Mouse (Mus musculus) ES-Bruce4 (cell line): ENCODE results near the gene Aldh8a1. TPM values are rescaled to one million over a fixed set of nuclear protein-coding genes. Genes with fewer than 3 reads are reported as not detected.

Experiments
- H3K27ac ChIP-seq: 2 replicates; pipeline ENCODE4 v1.5.1; 2012; ENCODE audit warnings: low read length, inconsistent platforms; ENCODE audit not compliant: insufficient read depth
- H3K27me3 ChIP-seq: 2 replicates; pipeline ENCODE4 v1.6.1; 2012; ENCODE audit warnings: mild to moderate bottlenecking, low read length, inconsistent platforms; ENCODE audit not compliant: control insufficient read depth, poor library complexity, insufficient read depth, severe bottlenecking
- H3K36me3 ChIP-seq: 2 replicates; pipeline ENCODE4 v1.6.1; 2012; ENCODE audit warnings: inconsistent platforms, mild to moderate bottlenecking, low read length, moderate library complexity; ENCODE audit not compliant: control insufficient read depth, poor library complexity, insufficient read depth, severe bottlenecking
- H3K4me1 ChIP-seq: one replicate; pipeline ENCODE4 v1.8.1; 2011; ENCODE audit warnings: low read length; ENCODE audit not compliant: control insufficient read depth, insufficient read depth
- H3K4me3 ChIP-seq: 2 replicates; pipeline ENCODE4 v1.5.1; 2011; ENCODE audit warnings: low read depth, mild to moderate bottlenecking, low read length
- H3K9ac ChIP-seq: 2 replicates; pipeline ENCODE4 v1.6.1; 2012; ENCODE audit warnings: low read depth, mild to moderate bottlenecking, inconsistent platforms; ENCODE audit not compliant: poor library complexity, severe bottlenecking
- H3K9me3 ChIP-seq: replicated peaks from 2 replicates; pipeline ENCODE4 v1.6.1; 2012; ENCODE audit warnings: mild to moderate bottlenecking, low read length, inconsistent platforms; ENCODE audit not compliant: control insufficient read depth, poor library complexity, insufficient read depth, severe bottlenecking
- CTCF ChIP-seq: IDR thresholded peaks from one replicate; pipeline ENCODE4 v1.8.1; 2011; ENCODE audit warnings: low read depth, low read length
- EP300 ChIP-seq: IDR thresholded peaks from 2 replicates; pipeline ENCODE4 v1.6.1; 2011; ENCODE audit warnings: low read depth, low read length; ENCODE audit not compliant: insufficient read depth
- POLR2A ChIP-seq: IDR thresholded peaks from one replicate; pipeline ENCODE4 v1.8.1; 2011; ENCODE audit warnings: low read length; ENCODE audit not compliant: insufficient read depth
- polyA plus RNA-seq: library from polyadenylated mRNA; stranded (reverse); fragments of >200 nt; gene quantifications from 2 replicates; pipeline ENCODE4 v1.2.4, GENCODE M21; 2011; ENCODE audit warnings: low read depth; ENCODE audit not compliant: missing spikeins, insufficient read depth, insufficient read length

Gene Aldh8a1
- polyA plus RNA-seq, 1 experiment, result not detected

DNA sequence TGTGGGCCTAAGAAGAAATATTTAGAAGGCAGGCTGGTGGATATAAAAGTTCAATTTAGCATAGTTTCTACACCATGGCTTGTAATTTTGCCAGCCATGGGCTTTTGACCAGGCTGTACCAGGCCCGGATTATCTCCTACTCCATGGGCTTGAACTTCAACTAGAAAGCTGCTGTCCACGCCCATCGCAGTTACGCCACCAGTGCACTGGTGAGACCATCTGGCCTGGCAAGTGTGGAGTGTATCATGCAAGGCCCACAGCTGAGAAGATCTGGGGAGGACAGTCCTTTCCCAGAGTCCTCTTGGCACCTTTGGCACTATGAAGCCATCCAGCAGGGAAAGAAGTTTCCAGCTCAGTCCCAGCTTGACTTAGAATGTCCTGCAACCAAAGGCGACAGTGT is 39.1 kb downstream of the Aldh8a1 start:
- Histone ChIP-seq H3K9me3 (no peaks in the 10 kb centered on the region), H3K27ac (no peak overlapping the region), H3K4me1 (no peaks in the 10 kb centered on the region), H3K9ac (no peak overlapping the region), H3K4me3 (no peak overlapping the region), H3K27me3 (no peaks in the 10 kb centered on the region), H3K36me3 (no peaks in the 10 kb centered on the region)
- TF ChIP-seq CTCF, result no peak
- no peak for TF ChIP-seq POLR2A
- no peak for TF ChIP-seq EP300

DNA sequence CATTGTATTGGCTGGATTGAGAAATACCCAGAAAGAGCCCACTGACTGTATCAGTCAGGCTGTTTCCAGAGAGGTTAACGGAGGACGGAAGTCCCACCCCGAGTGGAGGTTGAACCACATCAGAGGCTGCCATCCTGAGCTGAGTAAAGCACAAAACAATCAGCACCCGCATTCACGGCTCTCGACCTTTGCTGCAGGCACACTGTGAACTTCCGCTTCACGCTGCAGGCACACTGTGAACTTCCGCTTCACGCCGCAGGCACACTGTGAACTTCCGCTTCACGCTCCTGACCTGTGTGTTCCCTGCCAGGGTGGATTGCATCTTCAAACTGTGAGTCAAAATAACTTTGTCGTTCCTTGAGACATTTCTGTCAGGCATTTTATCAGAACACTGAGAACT is 42.1 kb downstream of the Aldh8a1 start:
- Histone ChIP-seq H3K27ac (no peak overlapping the region), H3K36me3 (no peaks in the 10 kb centered on the region), H3K4me3 (no peak overlapping the region), H3K9me3 (no peaks in the 10 kb centered on the region), H3K9ac (no peak overlapping the region), H3K27me3 (no peaks in the 10 kb centered on the region), H3K4me1 (no peaks in the 10 kb centered on the region)
- TF ChIP-seq EP300 (no peak), POLR2A (no peak), CTCF (no peak)

DNA sequence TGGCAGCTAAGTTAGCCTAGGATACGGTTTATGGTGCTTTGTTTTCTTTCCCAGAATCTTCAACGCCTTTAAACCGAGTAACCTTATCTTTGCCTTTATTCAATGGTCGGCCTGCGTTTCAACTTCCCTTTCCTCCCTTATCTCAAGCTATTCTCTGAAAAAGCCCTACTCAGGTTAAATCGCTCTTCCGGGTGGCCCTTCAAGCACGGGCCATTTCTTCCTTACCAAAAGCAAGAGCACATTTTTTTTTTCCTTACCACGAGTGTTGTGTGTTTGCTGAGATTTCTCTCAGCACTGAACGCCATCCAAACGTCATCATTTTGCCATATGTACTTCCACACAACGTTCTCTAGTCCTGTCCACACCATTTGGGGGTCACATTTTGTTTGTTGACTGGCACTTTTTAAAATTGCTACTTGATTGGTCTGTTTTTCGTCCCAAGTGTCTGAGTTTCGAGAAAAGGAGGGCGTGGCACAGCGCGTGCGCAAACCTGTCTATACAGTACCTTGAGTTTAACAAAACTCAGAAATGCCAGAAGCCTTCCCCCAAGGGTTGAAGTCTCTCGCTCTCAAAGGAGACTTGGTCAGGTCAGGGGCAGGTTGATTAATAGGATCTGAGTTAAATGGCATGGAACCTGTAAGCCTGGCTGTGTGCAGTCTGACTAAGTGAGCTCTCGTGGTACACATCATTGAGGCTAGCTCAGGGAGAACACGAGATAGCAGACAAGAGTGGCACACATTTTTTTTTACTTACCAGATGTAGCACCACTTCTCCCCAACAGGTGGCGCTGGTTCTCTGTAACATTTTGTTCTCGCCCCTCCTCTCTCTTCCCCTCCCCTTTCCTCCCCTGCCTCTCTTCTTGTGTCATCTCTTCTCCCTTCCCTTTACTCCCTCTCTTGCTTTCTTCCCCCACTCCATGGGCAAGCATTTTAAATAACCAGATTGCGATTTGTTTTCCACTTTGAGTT is 43.6 kb downstream of the Aldh8a1 start:
- no peaks in the 10 kb centered on the region for H3K27me3 ChIP-seq
- no peaks in the 10 kb centered on the region for H3K9me3 ChIP-seq
- H3K9ac ChIP-seq, result no peak overlapping the region
- no peaks in the 10 kb centered on the region for H3K4me1 ChIP-seq
- TF ChIP-seq CTCF (peak; percentile 60), POLR2A (no peak)
- H3K27ac ChIP-seq, result no peak overlapping the region
- no peak overlapping the region for H3K4me3 ChIP-seq
- H3K36me3 ChIP-seq, result no peaks in the 10 kb centered on the region

DNA sequence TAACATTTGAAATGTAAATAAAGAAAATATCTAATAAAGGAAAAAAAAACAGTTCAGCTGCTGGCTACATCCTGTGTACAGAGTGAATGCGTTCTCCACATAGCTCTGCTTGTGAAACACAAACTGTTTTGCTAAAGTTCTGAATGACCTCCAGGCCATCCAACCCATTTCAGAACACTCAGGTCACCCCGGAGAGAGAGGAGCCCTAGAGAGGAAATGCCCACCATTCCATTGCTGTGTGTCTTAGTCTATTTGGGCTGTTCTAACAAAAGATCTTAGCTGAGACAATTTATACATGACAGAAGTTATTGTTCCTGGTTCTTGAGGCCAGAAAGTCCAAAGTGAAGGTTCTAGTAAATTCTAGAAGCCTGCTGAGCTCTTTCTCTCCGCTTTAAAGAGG is 49.4 kb downstream of the Aldh8a1 start:
- H3K27me3 ChIP-seq, result no peaks in the 10 kb centered on the region; the same call in 1 of the 2 replicates
- no peak for TF ChIP-seq EP300
- TF ChIP-seq CTCF, result no peak
- no peak for TF ChIP-seq POLR2A
- H3K4me1 ChIP-seq, result no peaks in the 10 kb centered on the region
- no peak overlapping the region for H3K27ac ChIP-seq
- H3K9ac ChIP-seq, result no peak overlapping the region
- no peaks in the 10 kb centered on the region for H3K36me3 ChIP-seq
- H3K4me3 ChIP-seq, result no peak overlapping the region
- no peaks in the 10 kb centered on the region for H3K9me3 ChIP-seq

DNA sequence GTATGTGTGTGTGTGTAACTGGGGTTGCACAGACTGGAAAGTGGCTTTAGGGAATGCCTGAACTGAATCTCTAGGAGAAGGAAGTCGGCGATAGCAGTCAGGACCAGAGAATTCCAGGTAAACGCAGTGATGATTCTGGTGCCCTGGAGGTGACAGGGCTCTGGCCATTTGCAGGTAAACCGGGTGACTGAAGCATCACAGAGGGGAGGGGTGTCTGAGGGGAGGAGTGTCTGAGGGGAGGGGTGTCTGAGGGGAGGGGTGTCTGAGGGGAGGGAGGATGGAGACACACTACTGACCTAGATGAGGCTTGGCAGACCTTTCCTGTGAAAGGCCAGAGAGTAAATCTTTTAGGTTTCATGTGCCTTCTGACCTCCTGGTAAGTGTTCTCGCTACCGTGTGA is 50.9 kb downstream of the Aldh8a1 start:
- Histone ChIP-seq H3K27me3 (no peaks in the 10 kb centered on the region; the same call in 1 of the 2 replicates), H3K36me3 (no peaks in the 10 kb centered on the region), H3K4me1 (no peaks in the 10 kb centered on the region), H3K9ac (no peak overlapping the region), H3K9me3 (no peaks in the 10 kb centered on the region), H3K4me3 (no peak overlapping the region), H3K27ac (no peak overlapping the region)
- TF ChIP-seq CTCF (no peak), EP300 (no peak), POLR2A (no peak)

DNA sequence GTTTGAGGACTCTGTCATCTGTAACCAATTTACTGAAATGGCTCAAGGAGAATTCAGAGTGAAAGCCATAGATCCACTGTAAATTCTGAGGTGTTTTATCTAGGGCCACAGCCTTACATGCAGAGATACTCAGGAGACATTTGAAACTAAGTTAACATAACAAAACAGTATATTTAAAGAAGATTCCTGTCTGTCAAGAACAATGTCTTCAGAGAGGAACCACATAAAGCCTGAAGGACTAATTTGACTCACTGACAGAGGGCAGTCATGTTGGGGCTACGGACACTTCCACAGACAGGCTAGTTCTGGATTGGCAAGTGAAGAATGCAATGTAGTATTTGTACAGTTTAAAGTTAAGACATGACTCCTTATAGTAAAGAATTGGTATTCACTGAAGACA is 62.2 kb downstream of the Aldh8a1 start:
- H3K9me3 ChIP-seq, result no peaks in the 10 kb centered on the region
- H3K36me3 ChIP-seq, result no peaks in the 10 kb centered on the region
- H3K9ac ChIP-seq, result no peak overlapping the region
- H3K27ac ChIP-seq, result no peak overlapping the region
- no peak overlapping the region for H3K4me3 ChIP-seq
- 0 out of 2 replicates have a peak, but pooled peaks cover 1% of the 10 kb centered on the region for H3K27me3 ChIP-seq
- TF ChIP-seq POLR2A, result no peak
- H3K4me1 ChIP-seq, result no peaks in the 10 kb centered on the region
